Mouse (Mus musculus) activated CD4-positive, CD25-positive, alpha-beta regulatory T cell, adult 4 months (primary cell): ENCODE measurements around the gene Polr3a. TPM values are rescaled to one million over a fixed set of nuclear protein-coding genes. Genes with fewer than 3 reads are reported as not detected.
"Not testable (repeated sequence)": the region's sequence is repeated elsewhere in the genome, so short reads cannot be mapped to it uniquely, and the experiment has no call there.

Experiments
- ATAC-seq: one replicate; pipeline ENCODE4 v1.8.0; 2017
- polyA plus RNA-seq, 2 experiments: library from polyadenylated mRNA; unstranded; fragments of 100-300 nt; shearing (Covaris generic); gene quantifications; one replicate each; pipeline ENCODE4 v1.2.1; 2017

Polr3a gene
- polyA plus RNA-seq, 2 experiments from 2014 or later = 13.7 to 15.9 TPM

GRCm38 (mm10) chr14:24491266-24491981, 4.6 kb upstream of the Polr3a start:
- no peak for ATAC-seq

DNA sequence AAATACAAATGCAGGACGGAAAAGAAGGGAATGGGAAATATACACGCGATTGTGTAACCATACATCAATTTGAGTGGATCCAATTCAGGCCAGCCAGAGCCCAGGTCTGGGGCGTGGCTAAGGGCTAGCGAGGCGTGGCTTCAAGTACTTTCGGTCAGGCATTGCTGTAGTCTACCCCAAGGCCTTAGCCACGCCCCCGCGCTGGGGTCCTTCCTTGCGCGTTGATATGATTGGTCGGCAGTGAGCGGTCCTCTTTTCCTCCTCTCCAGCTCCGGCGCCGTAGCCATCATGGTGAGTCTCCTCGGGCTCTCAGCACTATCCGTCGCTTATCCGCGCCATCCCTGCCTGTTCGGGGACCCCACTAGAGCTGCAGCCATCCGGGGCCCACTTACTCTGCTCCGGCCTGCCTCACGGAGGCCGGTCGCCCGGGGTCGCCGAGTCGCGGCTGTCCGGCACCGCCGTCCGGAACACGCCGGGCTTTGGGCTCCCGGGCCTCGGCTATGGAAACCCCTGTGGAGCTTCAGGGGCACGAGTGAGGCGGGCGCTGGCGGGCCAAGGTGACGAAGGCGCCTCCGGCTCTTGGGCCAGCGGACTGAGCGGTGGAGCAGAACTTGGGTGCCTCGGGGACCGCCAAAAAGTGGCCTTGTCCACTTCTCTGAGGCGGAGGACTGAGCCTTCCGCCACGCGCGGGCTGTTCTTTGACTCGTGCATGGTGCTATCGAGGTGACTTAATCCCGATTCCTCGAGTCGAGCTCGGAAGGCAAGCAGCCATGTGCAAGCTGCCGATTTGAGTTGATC, 3.8 kb upstream of the Polr3a start:
- peak; percentile 85 for ATAC-seq

DNA sequence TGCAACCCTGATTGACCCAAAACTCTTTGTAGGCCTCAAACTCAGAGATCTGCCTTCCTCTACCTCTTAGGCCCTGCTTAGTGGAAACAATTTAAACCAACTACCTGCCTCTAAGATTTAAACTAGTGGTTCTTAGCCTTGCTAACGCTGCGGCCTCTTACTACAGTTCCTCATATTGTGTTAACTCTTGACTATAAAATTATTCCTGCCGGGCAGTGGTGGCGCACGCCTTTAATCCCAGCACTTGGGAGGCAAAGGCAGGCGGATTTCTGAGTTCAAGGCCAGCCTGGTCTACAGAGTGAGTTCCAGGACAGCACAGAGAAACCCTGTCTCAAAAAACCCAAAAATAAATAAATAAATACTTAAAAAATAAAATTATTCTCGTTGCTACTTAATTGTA, 2.9 kb upstream of the Polr3a start:
- ATAC-seq = not testable (repeated sequence)

- no peak for ATAC-seq
These were observed 554 bp downstream of the Polr3a start for GRCm38 (mm10) chr14:24486241-24486767.

GRCm38 (mm10) chr14:24468806-24469205, 18.1 kb downstream of the Polr3a start:
- no peak for ATAC-seq

DNA sequence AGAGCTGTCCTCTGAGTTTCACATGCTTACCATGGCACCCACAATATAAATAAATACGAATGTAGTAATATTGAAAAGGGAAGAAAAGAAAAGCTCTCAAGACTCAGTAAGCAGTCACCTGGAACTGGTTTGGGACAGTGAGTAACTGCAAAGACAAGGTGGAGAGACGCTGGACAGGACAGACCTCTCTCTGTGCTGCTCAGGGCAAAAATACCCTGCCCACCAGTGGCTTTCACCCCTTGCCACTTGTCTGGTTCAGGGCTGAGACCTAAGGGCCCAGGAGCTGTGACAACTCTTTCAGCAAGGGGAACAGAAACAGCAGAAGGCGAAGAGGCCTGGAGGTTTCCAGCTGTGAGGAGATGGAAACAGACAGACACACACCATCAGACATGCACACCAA, 28.7 kb downstream of the Polr3a start:
- no peak for ATAC-seq

DNA sequence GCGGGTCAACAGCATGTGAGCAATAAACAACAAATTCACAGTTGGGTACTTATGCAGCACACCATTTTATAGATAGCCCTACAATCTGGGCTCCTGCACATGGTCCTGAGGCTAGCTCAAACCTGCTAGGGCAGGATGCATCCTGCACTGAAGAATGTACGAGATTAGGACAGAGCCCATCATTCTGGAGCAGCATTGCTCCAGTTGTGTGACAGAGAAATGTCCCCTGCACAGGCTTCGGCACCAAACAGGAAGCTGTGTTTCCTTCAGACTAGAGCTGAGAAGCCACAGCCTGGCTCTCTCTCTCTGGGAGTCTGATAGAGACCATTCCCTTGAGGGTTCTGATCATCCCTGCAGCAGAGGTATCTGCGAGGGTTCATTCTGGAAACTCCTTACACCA, 43.3 kb downstream of the Polr3a start:
- ATAC-seq = not testable (repeated sequence)

Other genes starting within 250 kb of the Polr3a start
- gene Dlg5, start 241.1 kb downstream of the Polr3a start, polyA plus RNA-seq = under 1 TPM; 0.29 to 0.52 TPM
- gene E330034G19Rik, start 193.8 kb downstream of the Polr3a start, polyA plus RNA-seq = not detected
- gene Rps24, start 67 bp upstream of the Polr3a start, polyA plus RNA-seq = 1,000 to 10,000 TPM; 2,170 to 2,602 TPM